Mouse (Mus musculus) B cell, adult (primary cell): ENCODE results near the gene Map3k1. TPM values are rescaled to one million over a fixed set of nuclear protein-coding genes. Genes with fewer than 3 reads are reported as not detected.

Experiments used
- total RNA-seq: library from RNA; stranded (reverse); gene quantifications from 4 replicates; pipeline ENCODE4 v1.2.4, GENCODE M21; 2023; ENCODE audit not compliant: inconsistent age

Map3k1 gene
- total RNA-seq, result 254 to 286 TPM (median 274 TPM) in 4 replicates

DNA sequence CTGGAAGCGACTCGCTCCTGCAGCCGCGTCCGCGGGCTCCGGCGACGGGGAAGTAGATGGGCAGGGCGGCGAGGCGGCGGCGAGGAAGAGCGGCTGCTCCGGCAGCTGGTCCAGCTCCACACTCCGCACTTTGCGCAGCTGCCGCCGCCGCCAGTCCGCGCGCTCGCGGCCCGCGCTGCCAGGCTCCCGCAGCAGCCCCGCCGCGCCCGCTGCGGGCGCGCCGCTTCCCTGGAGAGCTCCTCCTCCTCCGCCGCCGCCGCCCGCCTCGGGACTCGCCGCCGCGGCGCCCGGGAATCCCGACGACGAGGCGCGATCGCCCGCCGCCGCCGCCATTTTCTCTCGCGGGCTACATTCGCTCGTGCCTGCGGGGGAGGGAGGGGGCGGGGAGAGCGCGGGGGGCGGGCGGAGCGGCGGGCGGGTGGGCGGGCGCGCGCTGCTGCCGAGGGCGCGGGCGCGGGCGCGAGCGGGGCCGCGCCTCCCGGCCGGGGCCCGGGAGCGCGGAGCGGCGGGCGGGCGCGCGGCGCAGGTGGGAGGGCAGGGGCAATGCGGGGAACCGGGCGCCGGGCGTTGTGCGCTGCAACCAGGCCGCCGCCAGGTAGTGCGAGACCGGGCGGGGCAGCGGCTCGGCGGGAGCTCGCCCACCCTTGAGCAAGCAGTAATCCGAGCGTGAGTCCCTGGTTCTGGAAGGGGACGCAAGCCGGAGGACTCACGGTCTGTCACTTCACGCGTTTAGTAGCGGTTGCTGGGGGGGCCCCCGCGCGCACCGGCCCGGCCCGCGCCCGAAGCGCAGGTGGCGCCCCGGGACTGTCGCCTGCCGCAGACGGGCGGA, at the start of gene Map3k1:
Map3k1 (minus strand) TSS at position 357 of the 829 bp plus-strand sequence.

Other genes with a start within 250 kb of the Map3k1 start
- gene Gm10198, start 216.2 kb downstream of the Map3k1 start, total RNA-seq, result not detected in 4 replicates
- gene Mier3, start 128.0 kb downstream of the Map3k1 start, total RNA-seq, result 37.9 to 53.4 TPM (median 42.6 TPM) in 4 replicates